In the genomic region with DNA sequence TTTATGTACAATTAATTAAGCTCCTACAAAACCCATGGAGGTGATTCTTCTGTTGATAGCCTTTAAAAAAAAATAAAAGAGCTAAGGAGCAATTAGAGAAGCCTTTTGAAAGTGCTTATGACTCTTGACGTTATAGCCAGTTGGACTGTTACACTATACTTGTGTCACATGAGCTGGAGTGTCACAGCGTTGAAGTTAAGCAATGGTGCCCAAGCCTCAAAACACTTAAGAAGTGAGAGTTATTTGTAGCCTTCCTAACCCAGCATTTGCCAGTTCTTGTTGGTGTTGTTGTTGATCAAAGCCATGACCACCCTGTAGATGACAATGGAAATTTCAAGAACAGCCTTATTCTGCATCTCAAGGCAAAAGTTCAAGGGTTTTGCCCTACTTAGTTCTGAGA, we compare ENCODE assay signal across 26 mouse cellular contexts.
DNase-seq lines count a peak whose midpoint lies in the region; ATAC-seq and TF ChIP-seq lines count a peak whose summit lies in the region.
"Had no signal": no experiment of that assay in that cellular context is flagged by ENCODE, and none has a peak within 500 bp of the region (broad histone marks: within the 10 kb centered on the region; RNA-seq: fewer than 3 reads in every experiment).

No protein-coding gene starts in this region.

- peak; percentile 40 for DNase-seq in heart, adult 11 months
- DNase-seq in heart, postnatal 4 days: no peak
- DNase-seq in lung, postnatal 25 days (ENCODE audit: low spot score): peak; percentile 18
- no peak for DNase-seq in lung, adult 2 months
- DNase-seq in retina, embryonic 14.5 days (ENCODE audit: low spot score): no peak
- DNase-seq: adrenal gland, postnatal 10 days; adrenal gland, postnatal 36 days; B cell, adult 2 months; cerebellum, adult 18-20 months; cerebellum, adult 9-11 months; cerebellum, postnatal 25 days; forebrain, postnatal 0 days; gastrocnemius, postnatal 10 days; gastrocnemius, postnatal 36 days; heart, adult 18-20 months; heart, postnatal 10 days; heart, postnatal 36 days had no signal

- H3K4me1 ChIP-seq in lung, adult 2 months (ENCODE audit: control insufficient read depth, insufficient read depth, low read length): peaks cover 10% of the 10 kb centered on the region
- H3K4me1 ChIP-seq: embryonic facial prominence, embryonic 12.5 days; embryonic facial prominence, embryonic 15.5 days; heart, embryonic 15.5 days; intestine, embryonic 15.5 days had no signal

- ATAC-seq in megakaryocyte, adult 5-6 weeks (ENCODE audit: poor library complexity, severe bottlenecking): peak; percentile 47
- ATAC-seq: forebrain, embryonic 14.5 days; forebrain, postnatal 0 days; hindbrain, postnatal 0 days; intestine, embryonic 15.5 days; Patski had no signal

- TF ChIP-seq CTCF in lung, adult 2 months (IDR thresholded peaks at IDR 0.05; ENCODE audit: insufficient read depth, low read length): no peak

- H3K4me3 ChIP-seq in lung, adult 2 months (replicated peaks; ENCODE audit: extremely low read depth, low read depth, low read length): no peak overlapping the region
- H3K4me3 ChIP-seq: embryonic facial prominence, embryonic 12.5 days; embryonic facial prominence, embryonic 15.5 days; heart, embryonic 12.5 days; heart, embryonic 15.5 days; intestine, embryonic 15.5 days had no signal

- WGBS in lung, adult 2 months: 63% methylated on average over 2 of the region's 2 CpGs

- no peak for TF ChIP-seq POLR2A in lung, adult 2 months (IDR thresholded peaks at IDR 0.05; ENCODE audit: borderline replicate concordance, extremely low read depth, low read depth, low read length)

Comparison
In these comparisons a context has a peak if more than half of its experiments do, and no peak if none do; other contexts are left out.
1. DNase-seq: peak in heart, adult 11 months (single experiment) and lung, postnatal 25 days (single experiment); none in heart, postnatal 4 days (single experiment), lung, adult 2 months (single experiment) and retina, embryonic 14.5 days (single experiment).